Mouse (Mus musculus) heart, embryonic 15.5 days (tissue): ENCODE measurements around the gene Nkx2-4. TPM values are rescaled to one million over a fixed set of nuclear protein-coding genes. Genes with fewer than 3 reads are reported as not detected.

Experiments
- ATAC-seq: fragments of 200-750 bp; cut with Nextera tagmentation; replicated peaks from 2 replicates; pipeline ENCODE4 v1.8.0; 2017; ENCODE audit warnings: low read depth, moderate TSS enrichment; ENCODE audit not compliant: insufficient number of reproducible peaks, insufficient read depth, low FRiP score
- H3K27ac ChIP-seq: fragments of 300-500 bp; sonication (generic); 2 replicates; pipeline ENCODE4 v1.5.1; 2015; ENCODE audit warnings: mild to moderate bottlenecking, inconsistent platforms
- H3K27me3 ChIP-seq: fragments of 300-500 bp; sonication (generic); 2 replicates; pipeline ENCODE4 v1.6.1; 2015; ENCODE audit warnings: inconsistent platforms
- H3K36me3 ChIP-seq: fragments of 300-500 bp; sonication (generic); 2 replicates; pipeline ENCODE4 v1.6.1; 2015; ENCODE audit warnings: mild to moderate bottlenecking, inconsistent platforms
- H3K4me1 ChIP-seq: fragments of 300-500 bp; sonication (generic); replicated peaks from 2 replicates; pipeline ENCODE4 v1.6.1; 2015; ENCODE audit warnings: inconsistent platforms
- H3K4me2 ChIP-seq: fragments of 300-500 bp; sonication (generic); 2 replicates; pipeline ENCODE4 v1.6.1; 2015; ENCODE audit warnings: inconsistent platforms, mild to moderate bottlenecking, moderate library complexity
- H3K4me3 ChIP-seq: fragments of 300-500 bp; sonication (generic); 2 replicates; pipeline ENCODE4 v1.5.1; 2015; ENCODE audit warnings: mild to moderate bottlenecking, inconsistent platforms
- H3K9ac ChIP-seq: fragments of 300-500 bp; sonication (generic); 2 replicates; pipeline ENCODE4 v1.6.1; 2015; ENCODE audit warnings: mild to moderate bottlenecking, inconsistent platforms
- H3K9me3 ChIP-seq: fragments of 300-500 bp; sonication (generic); replicated peaks from 2 replicates; pipeline ENCODE4 v1.6.1; 2016; ENCODE audit warnings: inconsistent platforms
- WGBS: fragments of 180-500 bp; shearing (Covaris S2); methylation state at CpG from one replicate; pipeline ENCODE4 v1.1.7; 2015; ENCODE audit warnings: mixed read lengths; 5-methylcytosine and 5-hydroxymethylcytosine counted together
- polyA plus RNA-seq: library from polyadenylated mRNA; unstranded; fragments of >200 nt; fragmentation: Nextera tagmentation; extraction: Ambion mirVana; gene quantifications from 2 replicates; pipeline ENCODE4 v1.2.1, GENCODE M21; 2015

Gene Nkx2-4
- polyA plus RNA-seq, result not detected in 2 replicates

DNA sequence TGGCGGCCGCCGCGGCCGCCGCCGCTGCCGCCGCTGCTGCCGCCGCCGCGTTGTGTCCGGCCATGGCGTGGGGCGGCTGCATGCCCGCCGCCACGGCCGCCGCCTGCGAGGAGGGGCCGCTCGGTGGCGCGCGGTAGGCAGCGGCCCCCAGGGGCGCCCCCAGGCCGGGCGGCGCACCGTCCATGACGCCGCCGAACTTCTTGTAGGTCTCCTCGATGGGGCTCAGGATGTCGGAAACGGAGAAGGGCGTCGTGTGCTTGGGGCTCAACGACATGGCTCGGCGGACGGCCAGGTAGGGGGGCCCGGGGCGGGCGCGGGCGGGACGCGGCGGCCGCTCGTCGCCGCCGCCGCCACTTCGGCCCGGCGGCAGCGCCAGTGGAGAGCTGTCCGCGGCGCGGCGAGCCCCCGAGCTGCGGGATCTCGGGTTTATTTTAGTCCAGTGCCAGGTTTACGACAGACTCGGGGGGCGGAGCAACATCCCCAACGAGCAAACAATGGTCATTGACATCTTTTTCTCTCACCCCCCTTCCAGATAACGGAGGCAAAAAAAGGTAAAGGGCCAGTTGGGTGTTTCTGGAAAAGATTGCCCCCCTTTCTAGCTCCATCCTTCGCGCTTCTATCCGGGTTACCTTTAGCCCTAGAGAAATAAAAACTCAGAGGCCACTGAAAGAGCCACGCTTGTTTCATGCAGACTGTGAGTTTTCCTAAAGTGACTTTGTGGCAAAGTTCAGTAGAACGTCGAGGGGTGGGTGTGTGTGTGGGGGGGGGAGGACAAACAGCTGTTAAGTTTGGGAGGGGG is at the start of gene Nkx2-4:
TSS of gene Nkx2-4 (minus strand) at position 374 of the 799 bp plus-strand sequence.
- Histone ChIP-seq H3K9me3 (no peaks in the 10 kb centered on the region), H3K27ac (no peak within 1 kb of the TSS), H3K36me3 (no peaks in the 10 kb centered on the region), H3K4me1 (peaks cover 20% of the 10 kb centered on the region), H3K4me3 (peak within 1 kb of the TSS; percentile 45), H3K9ac (no peak within 1 kb of the TSS), H3K4me2 (peak within 1 kb of the TSS; percentile 84), H3K27me3 (peaks cover 76% of the 10 kb centered on the region)
- under 1% methylated on average over 73 of the region's 82 CpGs for WGBS
- ATAC-seq, result no peak

DNA sequence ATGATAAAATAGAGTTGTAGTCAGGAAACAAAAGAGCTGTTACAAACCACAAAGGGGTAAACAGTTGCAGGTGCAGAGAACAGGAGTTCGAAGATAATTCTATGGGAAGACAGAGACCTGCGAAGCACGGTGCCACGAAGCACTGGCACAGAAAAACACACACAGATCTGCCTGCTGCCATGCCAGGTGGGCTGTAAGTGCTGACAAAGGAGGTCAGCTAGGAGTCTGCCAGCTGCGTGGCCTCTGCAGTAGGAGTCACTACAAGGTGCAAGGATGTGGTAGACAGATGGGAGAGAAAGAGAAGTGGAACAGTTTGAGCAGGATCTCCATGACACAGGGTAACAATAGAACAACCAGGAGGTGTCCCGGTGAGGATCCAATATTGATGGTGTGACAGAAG is 42.1 kb upstream of the Nkx2-4 start:
- Histone ChIP-seq H3K4me1 (no peaks in the 10 kb centered on the region), H3K27ac (no peak overlapping the region), H3K9me3 (no peaks in the 10 kb centered on the region), H3K36me3 (no peaks in the 10 kb centered on the region), H3K27me3 (no peaks in the 10 kb centered on the region), H3K4me2 (no peak overlapping the region), H3K4me3 (no peak overlapping the region), H3K9ac (no peak overlapping the region)
- ATAC-seq, result no peak
- WGBS, result 70% methylated on average over 6 of the region's 6 CpGs

DNA sequence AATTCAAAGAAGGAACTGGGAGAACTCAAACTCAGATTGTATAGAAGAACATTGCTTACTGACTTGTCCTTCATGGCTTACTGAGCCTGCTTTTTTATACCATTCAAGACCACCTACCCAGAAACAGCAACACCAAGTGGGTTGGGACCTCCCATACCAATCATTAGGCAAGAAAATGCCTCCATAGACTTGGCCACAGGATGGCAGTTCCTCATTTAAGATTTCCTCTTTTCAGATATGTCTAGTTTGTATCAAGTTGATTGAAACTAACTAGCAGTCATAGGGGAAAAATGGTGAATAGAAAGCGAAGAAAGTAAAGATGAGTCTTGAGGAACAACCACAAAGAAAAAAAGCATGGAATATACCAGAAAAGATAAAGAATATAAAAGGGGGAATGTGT is 34.5 kb upstream of the Nkx2-4 start:
- WGBS, result 66% methylated on average over 1 of the region's 1 CpGs
- no peak for ATAC-seq
- H3K27ac ChIP-seq, result no peak overlapping the region

DNA sequence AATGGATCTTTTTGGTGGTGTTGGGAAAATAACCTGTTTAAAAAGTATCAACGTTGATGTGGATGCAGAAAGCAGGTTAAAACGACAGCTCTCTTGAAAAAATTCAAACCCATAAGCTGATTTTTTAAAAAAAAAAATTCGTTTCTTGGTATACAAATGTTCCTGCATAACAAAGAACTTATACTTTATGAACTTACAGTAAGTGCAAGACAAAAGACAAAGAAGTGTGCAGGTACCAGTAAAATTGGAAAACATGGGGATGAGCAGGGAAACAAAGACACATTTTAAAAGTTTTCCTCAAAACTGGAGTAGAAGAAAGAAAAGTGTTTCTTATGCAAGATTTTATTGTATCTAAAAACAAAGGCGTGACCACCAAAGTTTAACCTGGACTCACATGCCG is 1.2 kb upstream of the Nkx2-4 start:
- Histone ChIP-seq H3K27ac (no peak overlapping the region), H3K4me1 (peaks cover 20% of the 10 kb centered on the region), H3K36me3 (no peaks in the 10 kb centered on the region), H3K4me2 (no peak overlapping the region), H3K27me3 (peaks cover 67% of the 10 kb centered on the region), H3K9ac (no peak overlapping the region), H3K4me3 (no peak overlapping the region), H3K9me3 (no peaks in the 10 kb centered on the region)
- WGBS, result 18% methylated on average over 5 of the region's 5 CpGs
- no peak for ATAC-seq

More for the DNA sequence above, 34.5 kb upstream of the Nkx2-4 start:
- H3K9ac ChIP-seq, result no peak overlapping the region
- no peak overlapping the region for H3K4me2 ChIP-seq
- H3K36me3 ChIP-seq, result no peaks in the 10 kb centered on the region
- H3K4me3 ChIP-seq, result no peak overlapping the region
- no peaks in the 10 kb centered on the region for H3K9me3 ChIP-seq
- no peaks in the 10 kb centered on the region for H3K27me3 ChIP-seq
- no peaks in the 10 kb centered on the region for H3K4me1 ChIP-seq

DNA sequence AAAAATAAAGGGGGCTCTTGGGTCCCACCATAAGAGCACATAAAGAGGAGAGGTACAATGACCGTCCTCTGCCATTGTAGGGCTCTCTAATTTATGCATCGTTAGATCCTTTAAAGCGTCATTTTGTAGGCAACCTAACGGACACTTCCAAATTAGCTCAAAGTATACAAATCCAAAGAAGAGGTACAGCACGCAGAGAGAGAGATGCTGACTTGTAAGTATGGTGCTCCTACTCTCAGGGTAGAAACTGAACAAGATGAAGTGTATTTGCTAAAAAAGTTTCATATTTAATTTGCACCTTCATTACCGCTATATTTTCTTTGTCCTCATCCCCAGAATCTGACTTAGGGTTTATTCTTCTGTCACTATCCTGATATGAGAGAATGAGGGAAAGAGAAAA is 692 bp upstream of the Nkx2-4 start:
- Histone ChIP-seq H3K4me1 (peaks cover 20% of the 10 kb centered on the region), H3K27ac (no peak overlapping the region), H3K4me3 (no peak overlapping the region), H3K9ac (no peak overlapping the region), H3K36me3 (no peaks in the 10 kb centered on the region), H3K27me3 (peaks cover 72% of the 10 kb centered on the region), H3K9me3 (no peaks in the 10 kb centered on the region), H3K4me2 (no peak overlapping the region)
- ATAC-seq, result no peak
- WGBS, result 11% methylated on average over 6 of the region's 6 CpGs

DNA sequence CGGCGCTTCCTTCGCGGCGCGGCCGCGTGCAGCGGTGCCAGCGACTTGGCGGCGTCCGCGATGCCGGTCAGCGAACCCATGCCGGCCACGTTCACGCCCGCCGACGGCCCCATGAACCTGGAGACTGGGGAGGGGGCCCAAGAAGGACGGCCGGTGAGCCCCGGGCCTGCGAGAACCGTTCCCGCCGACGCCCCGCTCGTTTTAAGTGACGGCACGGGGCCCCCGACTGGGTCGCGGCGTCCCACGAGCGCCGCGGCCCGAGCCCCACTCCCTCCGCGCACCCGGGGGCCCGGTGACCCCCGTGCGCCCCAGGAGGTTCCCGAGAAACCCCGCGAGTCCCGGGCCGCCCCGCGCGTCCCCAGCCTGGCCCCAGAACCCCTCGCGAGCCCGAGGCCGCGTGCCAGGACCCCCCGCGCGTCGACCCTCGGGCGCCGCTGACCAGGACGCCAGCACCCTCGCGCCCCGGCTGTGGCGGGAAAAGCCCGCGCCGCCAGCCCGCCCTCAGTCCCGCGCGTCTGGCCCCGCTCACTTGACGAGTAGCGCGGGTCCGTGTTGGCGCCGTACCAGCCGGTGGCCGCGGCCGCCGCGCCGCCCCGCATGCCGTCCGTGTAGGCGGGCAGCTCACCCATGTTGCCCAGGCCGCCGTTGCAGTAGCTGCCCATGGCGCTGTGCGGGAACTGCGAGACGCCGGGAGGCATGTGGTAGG is 726 bp downstream of the Nkx2-4 start:
- Histone ChIP-seq H3K27me3 (peaks cover 79% of the 10 kb centered on the region), H3K9me3 (no peaks in the 10 kb centered on the region), H3K9ac (no peak overlapping the region), H3K4me2 (peak overlapping the region; percentile 84), H3K27ac (no peak overlapping the region), H3K36me3 (no peaks in the 10 kb centered on the region), H3K4me1 (peaks cover 20% of the 10 kb centered on the region), H3K4me3 (peak overlapping the region; percentile 45)
- no peak for ATAC-seq
- 2% methylated on average over 90 of the region's 106 CpGs for WGBS

DNA sequence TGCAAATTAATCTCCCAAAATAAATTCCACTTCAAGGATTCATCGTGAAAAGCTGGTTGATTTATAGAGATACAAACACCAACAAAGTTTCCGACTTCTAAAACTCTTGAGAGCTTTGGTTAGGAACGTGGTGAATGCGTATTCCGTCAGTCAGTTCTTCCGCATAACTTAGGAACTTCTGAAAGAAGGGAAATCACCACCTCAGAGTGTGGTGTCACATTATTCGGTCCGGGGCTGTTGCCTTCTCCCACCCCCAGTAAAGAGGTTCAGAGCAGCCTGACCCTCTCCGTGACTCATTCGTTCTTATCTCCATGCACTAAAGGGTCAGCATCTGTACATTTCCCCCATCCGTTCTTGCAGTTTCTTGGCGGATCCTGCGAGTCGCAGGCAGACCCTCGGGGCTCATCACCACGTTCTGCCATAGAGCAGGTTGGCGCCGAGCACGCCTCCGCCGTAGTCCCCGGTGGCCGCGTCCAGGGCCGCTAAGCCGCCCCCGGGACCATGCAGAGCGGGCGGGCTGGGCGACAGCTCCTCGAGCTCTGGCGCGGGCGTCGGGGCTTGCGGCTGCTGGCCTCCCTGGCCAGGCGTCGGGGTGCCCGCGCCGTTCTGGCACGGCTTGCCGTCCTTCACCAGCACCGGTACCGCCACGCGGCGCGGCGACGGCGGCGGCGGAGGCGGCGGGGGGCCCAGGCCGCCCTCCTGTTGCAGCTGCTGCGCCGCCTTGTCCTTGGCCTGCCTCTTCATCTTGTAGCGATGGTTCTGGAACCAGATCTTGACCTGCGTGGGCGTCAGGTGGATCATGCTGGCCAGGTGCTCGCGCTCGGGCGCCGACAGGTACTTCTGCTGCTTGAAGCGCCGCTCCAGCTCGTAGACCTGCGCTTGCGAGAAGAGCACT is 1.5 kb downstream of the Nkx2-4 start:
- H3K36me3 ChIP-seq, result no peaks in the 10 kb centered on the region
- no peaks in the 10 kb centered on the region for H3K9me3 ChIP-seq
- peak; percentile 43; the same call in 1 of the 2 replicates for ATAC-seq
- H3K4me3 ChIP-seq, result peak overlapping the region; percentile 45
- H3K27ac ChIP-seq, result no peak overlapping the region
- peak overlapping the region; percentile 84 for H3K4me2 ChIP-seq
- 1% methylated on average over 72 of the region's 72 CpGs for WGBS
- H3K4me1 ChIP-seq, result peaks cover 20% of the 10 kb centered on the region
- H3K9ac ChIP-seq, result no peak overlapping the region
- H3K27me3 ChIP-seq, result peaks cover 85% of the 10 kb centered on the region

DNA sequence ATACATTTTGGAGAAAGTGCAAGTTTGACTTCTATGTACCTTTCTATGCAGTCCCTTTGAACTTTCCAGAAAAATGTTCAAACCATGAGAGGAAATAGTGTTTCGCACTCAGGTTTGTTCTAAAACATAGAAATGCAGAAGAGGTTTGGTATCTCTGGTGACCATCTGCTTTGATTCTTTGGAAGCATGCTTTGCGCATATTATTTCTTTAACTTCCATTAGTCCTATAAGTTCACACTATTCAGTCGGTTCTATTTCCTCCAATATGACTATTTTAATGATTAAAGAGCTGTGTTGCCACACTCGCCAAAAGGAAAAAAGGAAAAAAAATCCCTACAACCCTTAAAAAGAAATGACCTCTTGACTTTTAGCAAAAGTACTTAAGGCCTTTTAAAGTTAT is 2.9 kb downstream of the Nkx2-4 start:
- Histone ChIP-seq H3K27ac (no peak overlapping the region), H3K9ac (no peak overlapping the region), H3K27me3 (peaks cover 78% of the 10 kb centered on the region), H3K9me3 (no peaks in the 10 kb centered on the region), H3K4me1 (peaks cover 20% of the 10 kb centered on the region), H3K4me2 (no peak overlapping the region), H3K4me3 (no peak overlapping the region), H3K36me3 (no peaks in the 10 kb centered on the region)
- WGBS, result 67% methylated on average over 4 of the region's 4 CpGs
- ATAC-seq, result no peak

DNA sequence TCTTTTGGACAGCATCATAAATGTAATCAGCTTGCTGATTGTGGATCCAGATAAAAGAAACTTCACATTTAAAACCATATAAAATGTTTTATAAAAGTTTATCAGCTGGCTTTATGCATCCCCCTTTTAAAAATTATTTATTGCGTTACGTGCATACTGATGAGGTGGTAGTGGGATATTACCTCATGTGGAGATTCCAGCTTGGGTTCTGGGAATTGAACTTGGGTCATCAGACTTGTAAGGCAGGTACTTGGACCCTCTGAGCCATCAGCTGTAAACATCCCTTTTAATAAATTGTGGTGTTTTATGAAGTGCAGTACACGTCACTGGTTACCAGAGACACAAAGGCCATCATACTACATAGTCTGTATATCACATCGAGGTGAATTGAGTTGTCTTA is 10.8 kb downstream of the Nkx2-4 start:
- peaks cover 5% of the 10 kb centered on the region for H3K27me3 ChIP-seq
- no peak overlapping the region for H3K9ac ChIP-seq
- no peak overlapping the region for H3K27ac ChIP-seq
- 93% methylated on average over 4 of the region's 4 CpGs for WGBS
- no peaks in the 10 kb centered on the region for H3K9me3 ChIP-seq
- H3K4me2 ChIP-seq, result no peak overlapping the region
- H3K4me3 ChIP-seq, result no peak overlapping the region
- H3K36me3 ChIP-seq, result peaks cover 25% of the 10 kb centered on the region
- ATAC-seq, result no peak
- no peaks in the 10 kb centered on the region for H3K4me1 ChIP-seq

DNA sequence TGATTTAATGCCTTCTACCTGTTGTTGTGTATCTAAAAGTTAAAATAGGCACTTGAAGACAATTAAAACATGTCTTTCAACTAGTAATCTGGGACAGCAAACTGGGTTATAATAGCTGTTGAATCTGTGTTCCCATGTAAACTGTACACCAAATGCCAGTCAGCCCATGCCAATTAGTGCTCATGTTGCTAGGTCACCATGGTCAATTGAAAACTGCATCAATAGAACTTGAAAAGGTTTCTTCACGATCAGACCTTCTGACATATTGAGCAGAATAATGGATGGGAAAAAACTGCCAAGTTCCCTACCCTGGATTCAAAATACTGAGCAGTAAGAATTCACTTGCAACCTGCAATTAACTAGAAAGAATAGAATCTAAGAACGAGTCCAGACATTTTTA is 11.3 kb downstream of the Nkx2-4 start:
- WGBS, result 92% methylated on average over 2 of the region's 2 CpGs
- no peak overlapping the region for H3K4me2 ChIP-seq
- no peaks in the 10 kb centered on the region for H3K4me1 ChIP-seq
- no peaks in the 10 kb centered on the region for H3K9me3 ChIP-seq
- peaks cover under 1% of the 10 kb centered on the region; the same call in 1 of the 2 replicates for H3K27me3 ChIP-seq
- no peak overlapping the region for H3K4me3 ChIP-seq
- H3K27ac ChIP-seq, result no peak overlapping the region
- H3K36me3 ChIP-seq, result peaks cover 25% of the 10 kb centered on the region
- no peak overlapping the region for H3K9ac ChIP-seq
- no peak for ATAC-seq

DNA sequence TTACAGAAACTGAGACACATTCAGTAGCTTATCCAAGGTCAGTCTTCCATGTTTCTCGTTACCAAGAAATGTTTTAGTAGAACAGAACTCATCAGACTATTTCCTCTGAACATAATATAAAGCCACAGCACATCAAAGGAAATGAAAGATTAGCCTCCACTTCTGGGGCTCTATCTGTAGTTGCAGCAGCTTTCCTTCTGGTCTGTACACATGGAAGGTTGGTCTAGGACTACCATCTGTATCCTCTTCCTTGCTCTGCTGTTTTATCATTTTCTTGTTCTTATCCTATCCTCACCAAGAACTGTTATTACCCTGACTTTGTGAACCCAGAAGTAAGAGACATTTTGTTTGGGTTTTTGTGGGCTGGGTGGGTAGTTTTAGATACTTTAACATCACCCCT is 14.9 kb downstream of the Nkx2-4 start:
- Histone ChIP-seq H3K27ac (no peak overlapping the region), H3K36me3 (peaks cover 14% of the 10 kb centered on the region), H3K4me1 (no peaks in the 10 kb centered on the region), H3K9me3 (no peaks in the 10 kb centered on the region), H3K9ac (no peak overlapping the region), H3K27me3 (no peaks in the 10 kb centered on the region), H3K4me3 (no peak overlapping the region), H3K4me2 (no peak overlapping the region)
- 73% methylated on average over 1 of the region's 1 CpGs for WGBS
- no peak for ATAC-seq
